Mouse (Mus musculus) c-Kit-positive CD71-negative TER-119-negative erythroid progenitor cells, embryonic 14.5 days (primary cell): ENCODE data around the gene Ganc.

Source experiments
- DNase-seq: peaks from one replicate; pipeline ENCODE4 v3.0.0-alpha.2; 2013; ENCODE audit warnings: low read depth

The Ganc gene

DNA sequence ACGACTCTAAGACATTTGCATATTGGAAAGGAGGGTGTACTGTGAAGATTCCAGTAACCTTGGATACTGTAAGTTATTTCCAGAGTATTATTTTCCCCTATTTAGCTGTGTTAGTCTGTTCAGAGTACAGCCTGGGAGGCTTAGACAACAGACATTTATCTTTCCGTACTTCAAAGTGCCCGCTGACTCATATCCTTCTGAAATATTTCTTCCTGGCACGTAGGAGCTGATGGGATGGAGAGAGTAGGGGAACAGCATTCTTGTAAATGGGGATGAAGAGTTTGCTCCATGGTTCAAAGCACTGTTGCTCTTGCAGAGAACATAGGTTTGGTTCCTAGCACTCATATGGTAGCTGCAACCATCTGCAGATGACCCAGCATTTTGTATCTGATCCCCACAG is 48.9 kb downstream of the Ganc start:
- no peak for DNase-seq

DNA sequence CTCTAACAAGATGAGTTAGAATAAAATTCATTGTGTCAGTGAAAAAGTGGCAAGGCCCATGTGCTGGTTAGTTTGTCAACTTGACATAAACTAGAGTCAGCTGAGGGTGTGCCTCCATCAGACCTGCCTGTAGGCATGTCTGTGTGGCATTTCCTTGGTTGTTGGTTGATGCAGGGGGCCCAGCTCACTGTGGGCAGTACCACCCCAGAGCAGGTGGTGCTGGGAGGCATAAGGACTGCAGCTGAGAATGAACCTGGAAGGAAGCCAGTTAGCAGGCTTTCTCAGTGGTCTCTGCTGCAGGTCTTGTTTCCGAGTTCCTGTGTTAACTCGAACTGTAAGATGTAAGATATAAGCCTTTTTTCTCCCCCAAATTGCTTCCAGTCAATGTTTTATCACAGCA is 51.3 kb downstream of the Ganc start:
- no peak for DNase-seq

DNA sequence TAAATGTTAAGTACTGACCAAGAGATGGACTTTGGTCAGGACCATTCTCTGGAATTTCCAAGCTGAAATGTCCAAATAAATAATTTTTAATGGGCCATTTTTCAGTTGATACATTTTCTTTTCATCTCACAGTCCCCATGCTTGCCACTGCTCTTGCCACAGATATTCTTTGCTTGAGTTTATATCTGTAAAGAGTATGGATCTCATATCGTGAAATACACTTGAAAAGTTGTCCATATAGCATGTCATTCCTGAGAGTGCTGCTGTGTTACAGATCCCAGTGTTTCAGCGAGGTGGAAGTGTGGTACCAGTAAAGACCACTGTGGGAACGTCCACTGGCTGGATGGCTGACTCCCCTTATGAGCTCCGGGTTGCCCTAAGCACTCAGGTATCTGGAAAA is 52.0 kb downstream of the Ganc start, which contains the start of gene Capn3:
Capn3 (plus strand) TSS at position 301 of the 400 bp plus-strand sequence.
- no peak for DNase-seq

DNA sequence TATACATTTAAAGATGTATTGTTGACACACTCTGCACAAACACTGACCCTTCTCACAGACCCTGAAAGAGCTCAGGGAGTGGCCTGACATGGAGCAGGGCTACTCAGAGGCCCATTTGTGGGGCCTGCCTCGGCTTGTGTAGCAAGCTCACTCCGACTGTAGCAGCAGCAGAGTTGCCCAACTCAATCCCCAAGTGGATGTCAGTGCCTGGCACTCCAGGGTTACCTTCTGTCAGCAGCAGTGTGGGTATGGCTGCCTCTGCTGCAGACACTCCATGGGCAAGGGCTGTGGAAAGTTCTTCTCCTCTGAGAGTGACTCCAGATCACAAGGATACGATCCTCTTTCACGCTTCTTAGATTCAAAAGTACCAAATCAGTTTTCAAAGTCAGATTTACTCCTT is 56.5 kb downstream of the Ganc start:
- DNase-seq, result no peak

DNA sequence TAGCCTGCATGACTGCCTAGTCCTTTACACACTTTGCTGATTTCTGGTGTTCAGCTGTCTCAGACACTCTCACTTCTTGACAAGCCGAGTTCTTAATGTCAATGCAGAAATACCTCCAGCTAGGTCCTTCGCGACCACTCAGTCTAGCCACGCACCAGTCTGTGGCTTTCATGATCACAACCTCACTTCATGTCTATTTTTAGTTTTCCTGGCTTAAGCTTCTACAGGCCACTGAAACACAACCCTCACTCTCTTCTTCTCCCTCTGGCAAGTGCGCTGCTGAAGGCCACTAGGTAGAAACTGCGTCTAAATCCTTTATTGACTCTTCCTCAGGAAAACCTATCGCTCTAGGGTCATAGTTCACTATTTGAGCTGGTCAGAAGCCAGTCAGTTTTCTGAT is 59.6 kb downstream of the Ganc start:
- DNase-seq, result no peak

DNA sequence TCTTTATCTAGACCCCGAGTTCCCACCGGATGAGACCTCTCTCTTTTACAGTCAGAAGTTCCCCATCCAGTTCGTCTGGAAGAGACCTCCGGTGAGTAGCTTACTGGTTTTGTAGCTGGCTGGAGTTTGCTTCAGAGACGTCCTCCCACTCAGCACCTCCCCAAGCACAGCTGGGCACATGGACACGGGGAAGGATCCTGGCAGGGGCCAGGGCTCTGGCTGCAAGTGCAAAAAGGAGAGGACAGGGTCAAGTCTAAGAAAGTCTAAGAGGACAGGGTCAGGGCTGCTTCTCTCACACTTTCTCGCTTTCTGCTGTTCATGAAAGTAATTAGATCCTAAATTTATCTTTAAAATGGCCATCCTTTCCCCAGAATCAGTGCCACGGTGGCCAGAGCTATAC is 60.4 kb downstream of the Ganc start:
- DNase-seq, result no peak

DNA sequence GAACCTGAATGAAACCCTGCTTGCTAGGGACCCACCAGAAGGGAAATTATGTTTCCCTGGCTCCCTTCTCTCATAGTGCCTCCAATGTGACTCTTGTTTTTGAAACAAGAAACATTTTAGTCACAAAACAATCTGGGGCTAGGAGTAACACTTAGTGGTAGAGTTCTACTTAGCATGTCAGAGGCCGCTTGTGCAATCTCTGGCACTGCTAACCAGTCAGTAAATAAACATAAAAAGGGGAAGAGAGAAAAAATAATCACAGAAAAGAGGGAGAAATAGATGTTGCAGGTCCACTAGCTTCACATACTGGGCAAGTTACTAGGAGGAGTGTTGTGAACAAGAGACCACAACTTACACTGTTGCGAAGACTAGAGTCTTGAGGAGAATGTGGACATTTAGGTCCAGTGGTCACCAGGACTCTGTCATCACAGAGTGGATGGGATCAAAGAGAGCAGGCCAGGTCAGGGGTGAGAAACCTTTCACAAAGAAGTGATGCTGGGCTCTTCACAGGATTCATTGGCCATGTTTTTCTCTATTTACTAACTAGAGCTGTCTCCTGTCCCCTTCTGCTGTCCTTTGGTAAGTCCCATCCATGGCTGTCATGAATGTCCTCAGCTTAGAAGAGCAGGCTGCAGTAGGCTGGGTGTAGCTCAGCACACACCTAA is 61.2 kb downstream of the Ganc start:
- DNase-seq, result no peak

DNA sequence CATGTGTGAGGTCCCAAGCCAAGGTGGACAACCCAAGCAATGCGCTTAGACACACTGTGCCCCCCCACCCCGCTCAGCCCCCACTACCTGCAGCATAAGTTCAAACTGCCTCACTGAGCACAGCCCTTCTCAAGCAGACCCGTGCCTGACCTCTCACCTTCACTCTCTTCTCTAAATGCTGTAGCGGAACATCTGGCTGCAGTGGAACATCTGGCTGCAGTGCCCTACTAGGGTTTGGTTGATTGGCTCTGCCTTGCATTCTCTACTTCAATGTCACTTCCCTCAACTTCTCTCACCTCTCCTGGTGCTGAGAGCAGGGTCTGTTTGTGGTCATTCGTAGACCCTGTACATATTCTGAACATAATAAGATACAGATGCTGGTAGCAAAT is 61.7 kb downstream of the Ganc start:
- DNase-seq, result no peak

DNA sequence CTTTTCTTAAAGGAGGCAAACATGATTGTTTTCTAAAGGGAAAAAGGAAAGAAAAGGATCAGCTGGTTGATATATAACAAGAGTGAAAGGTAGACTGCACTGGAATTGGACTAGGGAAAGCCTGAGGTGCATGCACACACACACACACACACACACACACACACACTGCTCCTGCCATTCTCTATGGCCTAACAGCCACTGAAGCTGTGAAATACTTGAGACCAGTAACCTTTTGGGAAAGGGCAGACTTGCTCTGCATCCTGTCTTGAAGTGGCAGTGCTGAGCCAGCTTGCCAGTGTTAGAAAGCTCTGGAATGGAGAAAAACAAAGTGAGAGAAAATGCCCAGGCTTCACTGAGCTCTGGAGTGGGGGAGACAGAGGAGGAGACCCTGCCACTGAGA is 64.3 kb downstream of the Ganc start:
- DNase-seq, result no peak

DNA sequence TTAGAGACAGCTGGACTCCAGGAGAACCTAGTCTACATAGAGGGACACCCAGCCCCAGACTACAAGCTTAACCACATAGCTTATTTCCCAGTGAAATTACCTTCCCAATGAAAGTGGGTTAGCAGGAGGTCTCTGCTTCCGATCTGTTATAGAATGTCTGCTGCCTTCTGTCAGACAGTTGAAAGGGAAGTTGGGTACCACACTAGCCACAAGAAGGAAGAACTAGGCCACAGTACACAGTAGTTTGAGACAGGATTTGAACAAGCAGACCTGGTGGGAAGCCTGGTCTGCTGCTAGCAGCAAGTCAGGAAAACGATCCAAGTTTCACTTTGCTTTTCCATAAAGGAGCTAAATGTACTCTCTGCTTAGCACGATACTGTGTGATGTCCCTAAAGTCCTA is 65.5 kb downstream of the Ganc start:
- DNase-seq, result no peak

DNA sequence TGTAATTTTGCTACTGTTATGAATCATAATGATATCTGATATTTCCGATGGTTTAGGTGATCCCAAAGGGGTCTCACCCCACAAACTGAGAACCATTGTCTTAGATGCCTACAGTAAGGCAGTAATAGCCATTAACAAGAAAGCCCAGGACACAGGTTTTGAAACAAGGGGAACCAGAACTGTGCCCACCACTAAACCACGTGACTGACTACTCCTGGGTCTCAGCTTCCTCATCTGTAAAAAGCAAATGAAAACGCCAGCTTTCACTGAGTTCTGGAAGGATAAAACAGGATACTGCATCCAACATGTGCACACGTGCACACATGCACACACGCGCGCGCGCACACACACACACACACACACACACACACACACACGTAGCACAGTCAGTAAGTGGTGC is 66.0 kb downstream of the Ganc start:
- DNase-seq, result no peak

DNA sequence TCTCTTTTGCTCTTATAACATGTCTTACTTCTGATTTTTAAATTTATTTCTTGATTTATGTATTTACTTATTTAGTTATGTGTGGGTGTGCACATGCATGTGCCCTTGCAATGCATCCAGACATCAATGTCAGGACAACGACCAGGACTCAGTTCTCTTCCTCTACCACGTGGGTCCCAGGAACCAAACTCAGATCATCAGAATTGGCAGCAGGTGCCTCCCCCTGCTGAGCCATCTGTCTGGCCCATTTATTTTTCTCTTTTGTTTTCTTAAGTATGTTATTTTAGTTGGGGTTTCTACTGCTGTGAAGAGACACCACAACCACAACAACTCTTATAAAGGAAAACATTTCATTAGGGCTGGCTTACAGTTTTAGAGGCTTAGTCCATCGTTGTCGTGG is 67.2 kb downstream of the Ganc start:
- DNase-seq, result no peak

DNA sequence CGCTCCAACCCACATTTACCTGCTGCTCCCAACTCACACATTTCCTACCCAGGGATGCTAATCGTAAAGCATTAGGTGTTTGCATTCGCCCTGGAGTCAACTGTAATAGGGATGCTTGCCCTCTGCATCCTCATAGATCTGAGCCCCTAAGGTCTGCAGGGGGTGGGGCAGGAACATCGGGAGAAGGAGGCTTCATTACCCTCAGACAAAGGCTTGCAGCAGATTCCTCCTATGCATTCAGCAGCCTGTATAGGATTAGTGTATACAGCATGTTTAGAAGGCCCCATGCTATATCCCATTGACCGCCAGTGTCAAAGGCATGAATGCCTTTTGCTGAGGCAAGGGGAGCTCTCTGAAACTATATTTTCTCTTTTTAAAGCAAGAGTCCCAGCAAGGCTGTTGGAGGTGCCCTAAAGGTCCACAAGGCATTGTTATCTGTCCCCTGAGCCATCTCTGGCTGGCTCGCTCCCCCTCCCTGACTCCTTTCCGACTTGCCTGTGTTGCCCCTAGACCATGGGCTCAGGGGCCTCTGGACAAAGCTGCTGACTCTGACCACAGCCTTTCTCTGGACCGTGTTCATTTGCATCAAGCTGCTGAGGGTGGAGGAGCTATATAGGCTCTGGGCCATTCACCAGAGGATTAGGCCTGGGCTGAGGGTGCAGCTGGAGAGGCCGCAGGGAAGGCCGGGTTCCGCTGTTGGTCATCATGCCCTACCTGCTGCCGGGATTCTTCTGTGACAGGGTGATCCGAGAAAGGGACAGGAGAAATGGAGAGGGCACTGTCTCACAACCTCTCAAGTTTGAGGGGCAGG is 72.8 kb downstream of the Ganc start:
- no peak for DNase-seq

DNA sequence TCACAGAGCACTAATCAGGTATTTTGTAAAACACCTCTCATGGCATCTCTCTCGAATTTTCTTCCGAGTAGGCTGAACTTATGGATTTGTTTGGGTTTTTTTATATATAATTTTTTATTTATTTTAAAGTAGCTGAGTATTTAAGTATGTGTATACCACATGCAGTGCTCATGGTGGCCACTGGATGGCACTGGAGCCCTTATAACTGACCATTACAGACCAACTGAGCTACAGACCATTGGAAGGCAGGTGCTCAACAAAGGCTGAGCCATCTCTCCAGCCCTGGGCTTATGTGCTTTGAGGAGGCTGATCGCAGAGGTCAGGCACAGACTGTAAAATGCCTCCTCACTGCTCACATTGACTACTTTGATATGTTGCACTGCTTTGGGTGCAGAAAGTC is 74.9 kb downstream of the Ganc start:
- peak; percentile 64 for DNase-seq

DNA sequence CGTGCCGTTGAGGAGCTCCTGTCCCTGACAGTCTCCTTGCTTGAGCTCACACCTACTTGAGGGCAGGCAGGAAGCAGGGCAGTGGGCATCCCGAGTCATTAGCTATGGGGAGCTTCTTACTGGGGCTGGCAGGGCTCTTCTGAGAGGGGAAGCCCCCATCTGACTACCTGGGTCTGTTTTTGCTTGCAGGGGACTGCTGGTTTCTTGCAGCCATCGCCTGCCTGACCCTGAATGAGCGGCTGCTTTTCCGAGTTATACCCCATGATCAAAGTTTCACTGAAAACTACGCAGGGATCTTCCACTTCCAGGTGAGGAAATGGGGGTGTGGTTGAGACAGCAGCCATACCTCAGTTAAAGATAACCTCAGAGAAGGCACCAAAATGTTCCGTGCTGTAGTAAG is 78.2 kb downstream of the Ganc start:
- DNase-seq, result no peak

DNA sequence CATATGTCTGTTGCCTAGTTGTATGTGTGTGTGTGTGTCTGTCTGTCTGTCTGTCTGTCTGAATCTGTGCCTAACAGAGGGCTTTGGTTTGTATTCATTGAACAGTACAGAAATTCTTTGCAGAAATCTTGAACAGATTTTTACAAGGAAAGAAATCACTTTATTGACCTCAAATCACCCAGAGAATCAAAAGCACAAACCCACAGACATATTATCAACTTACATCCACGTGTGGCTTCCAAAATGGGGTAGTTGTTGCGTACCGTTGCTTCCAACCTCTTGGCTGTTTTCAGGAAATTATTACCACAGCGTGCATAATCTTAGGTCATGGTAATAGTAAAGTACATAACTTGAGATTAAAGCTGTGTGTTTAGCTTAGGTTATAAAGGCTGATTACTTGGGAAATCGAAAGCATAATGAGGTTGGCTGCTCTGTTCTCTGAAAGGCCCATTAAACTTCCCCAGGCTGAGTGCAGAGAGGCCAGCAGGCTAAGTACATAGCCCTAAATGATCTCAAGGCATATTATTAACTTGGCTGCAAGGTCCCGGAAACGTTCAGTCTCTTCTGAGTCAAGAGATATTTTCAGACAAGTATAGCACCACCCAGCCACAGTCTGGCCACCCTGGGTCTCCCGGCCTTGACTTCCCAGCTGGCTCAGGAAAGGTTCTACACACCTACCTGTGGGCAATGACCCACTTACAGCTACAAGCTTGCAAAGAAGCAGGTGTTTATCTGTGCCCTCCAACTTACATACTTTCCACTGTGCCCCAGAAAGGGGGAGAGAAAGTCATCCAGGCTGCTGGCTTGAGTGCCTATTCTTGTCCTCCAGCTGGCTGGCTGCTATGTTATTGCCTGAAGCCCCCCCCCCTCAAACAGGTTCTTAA is 79.1 kb downstream of the Ganc start:
- DNase-seq, result no peak

DNA sequence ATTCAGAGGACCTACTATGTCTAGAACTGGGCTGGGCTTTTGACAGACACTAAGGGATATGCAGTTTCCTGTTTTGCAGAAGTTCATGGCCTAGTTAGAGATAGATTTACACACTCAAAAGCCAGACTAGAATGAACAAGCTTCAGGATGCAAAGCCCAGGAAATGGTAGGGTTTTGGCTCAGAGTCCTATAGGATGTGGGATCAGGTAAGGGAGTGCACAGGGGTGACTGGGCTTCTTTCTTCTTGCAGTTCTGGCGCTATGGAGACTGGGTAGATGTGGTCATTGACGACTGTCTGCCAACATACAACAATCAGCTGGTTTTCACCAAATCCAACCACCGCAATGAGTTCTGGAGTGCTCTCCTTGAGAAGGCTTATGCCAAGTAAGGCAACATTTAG is 80.5 kb downstream of the Ganc start:
- DNase-seq, result no peak

DNA sequence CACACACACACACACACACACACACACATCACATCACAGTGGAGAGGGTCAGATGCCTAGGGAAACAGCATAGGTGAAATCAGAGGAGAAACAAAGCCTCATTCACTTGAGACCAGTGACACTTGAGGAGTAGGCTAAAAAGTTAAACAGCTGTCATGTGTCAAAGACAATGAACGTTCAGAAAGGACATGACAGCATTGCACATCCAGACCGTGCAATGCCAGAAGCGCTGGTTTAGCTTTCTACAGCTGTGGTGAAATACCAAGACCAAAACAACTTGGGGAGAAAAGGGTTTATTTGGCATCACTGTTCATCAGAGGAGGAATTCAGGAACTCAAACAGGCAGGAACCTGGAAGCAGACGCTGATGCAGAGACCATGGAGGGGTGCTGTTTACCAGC is 89.6 kb downstream of the Ganc start:
- DNase-seq, result no peak

DNA sequence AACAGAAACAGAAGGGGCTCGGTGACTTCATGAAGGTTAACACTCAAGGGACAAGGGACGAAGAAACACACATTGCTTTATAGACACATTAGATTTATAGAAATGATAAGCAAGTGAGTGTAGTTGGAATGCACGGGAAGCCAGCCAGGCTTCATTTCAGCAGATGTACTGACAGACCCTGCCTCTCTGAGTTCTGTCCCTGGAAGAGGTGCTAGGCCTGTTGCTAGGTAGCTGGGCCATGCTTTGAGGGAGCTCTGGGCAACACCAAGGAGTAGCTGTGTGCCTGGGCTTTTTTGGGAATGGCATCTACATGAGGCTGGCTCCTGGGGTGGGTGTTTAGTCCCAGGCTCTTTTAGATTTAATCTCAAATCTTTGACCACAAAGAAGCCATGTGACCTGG is 92.8 kb downstream of the Ganc start:
- DNase-seq, result no peak

DNA sequence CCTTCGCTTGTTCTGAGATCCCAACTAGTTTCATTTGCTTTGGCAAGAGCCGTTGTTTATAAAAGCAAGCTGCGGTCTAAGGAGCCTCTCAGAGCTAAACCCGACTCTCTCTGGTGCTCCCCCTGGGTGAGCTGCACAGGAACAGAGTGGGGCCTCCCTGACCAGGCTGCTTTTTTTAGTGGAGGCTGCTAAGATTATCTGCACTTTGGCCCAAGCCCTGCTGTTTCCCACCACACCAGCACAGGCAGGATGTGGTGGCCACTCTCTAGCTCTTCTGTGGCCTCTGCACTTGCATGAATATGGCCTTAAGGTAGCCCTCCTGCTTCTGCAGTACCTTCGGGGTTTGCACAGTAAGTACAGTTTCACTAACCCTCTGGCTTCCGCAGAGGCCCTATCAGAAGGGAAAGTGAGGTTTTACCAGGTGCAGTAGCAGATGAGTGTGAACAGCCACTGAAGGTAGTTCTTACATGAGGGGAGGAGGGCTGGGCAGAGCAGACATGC is 96.3 kb downstream of the Ganc start:
- peak; percentile 29 for DNase-seq

DNA sequence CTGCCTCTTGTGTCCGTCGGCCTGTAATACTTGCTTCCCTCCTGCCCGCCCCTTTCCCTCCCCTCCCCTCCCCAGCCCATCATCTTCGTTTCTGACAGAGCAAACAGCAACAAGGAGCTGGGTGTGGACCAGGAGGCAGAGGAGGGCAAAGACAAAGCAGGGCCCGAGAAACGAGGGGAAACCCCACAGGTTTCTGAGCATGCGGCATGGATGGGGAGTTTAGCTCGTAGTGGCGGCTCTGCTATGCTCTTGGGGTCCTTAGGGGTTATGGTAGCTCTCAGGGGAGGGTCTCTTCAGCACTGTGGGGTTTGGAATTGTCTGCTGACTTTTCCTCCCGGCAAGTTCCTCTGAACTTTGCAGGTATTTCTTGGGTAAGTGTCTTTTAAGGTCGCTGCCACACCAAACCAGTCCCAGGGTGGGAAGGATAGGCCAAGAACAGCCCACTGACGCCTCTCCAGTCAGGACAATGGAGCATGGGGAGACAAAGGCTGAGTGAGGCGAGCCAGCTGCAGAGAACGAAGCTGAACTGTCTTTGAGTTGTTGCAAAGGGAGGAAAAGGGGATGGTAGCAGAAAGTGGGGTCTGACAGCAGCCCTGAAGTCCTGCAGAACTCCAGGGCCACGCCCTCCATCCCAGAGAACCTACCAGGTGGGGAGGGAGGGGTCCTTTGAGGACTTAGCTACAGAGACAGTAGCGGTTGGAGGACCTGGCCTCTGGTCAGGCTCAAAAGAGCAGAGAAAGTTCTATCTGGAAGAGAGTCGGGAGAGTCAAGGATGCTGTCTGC is 97.6 kb downstream of the Ganc start:
- DNase-seq, result no peak
